Mouse (Mus musculus): ENCODE data around the gene Atp6v1e1.

- TF ChIP-seq POLR2A (IDR thresholded peaks at IDR 0.05; ENCODE audit: insufficient read length, low read depth): no peak
- TF ChIP-seq CEBPB (IDR thresholded peaks at IDR 0.05; ENCODE audit: insufficient read depth, poor library complexity, severe bottlenecking): no peak
- TF ChIP-seq TCF12 (IDR thresholded peaks at IDR 0.05; ENCODE audit: insufficient read depth, poor library complexity, severe bottlenecking): no peak
- TF ChIP-seq MYOD1 (IDR thresholded peaks at IDR 0.05; ENCODE audit: control insufficient read depth in 1 of 3, insufficient read length in 2 of 3, low read depth in 2 of 3): no peak
- no peak for TF ChIP-seq POLR2AphosphoS2 (IDR thresholded peaks at IDR 0.05; ENCODE audit: insufficient read length, low read depth)
- TF ChIP-seq MYOG (IDR thresholded peaks at IDR 0.05; ENCODE audit: control insufficient read depth in 1 of 3, insufficient read depth in 1 of 3, insufficient read length in 2 of 3, low read depth in 2 of 3): no peak
Observed at GRCm38 (mm10) chr6:120836389-120837151, 14.0 kb upstream of the Atp6v1e1 start.
